ENCODE assay signal across 9 mouse cellular contexts in the genomic region with DNA sequence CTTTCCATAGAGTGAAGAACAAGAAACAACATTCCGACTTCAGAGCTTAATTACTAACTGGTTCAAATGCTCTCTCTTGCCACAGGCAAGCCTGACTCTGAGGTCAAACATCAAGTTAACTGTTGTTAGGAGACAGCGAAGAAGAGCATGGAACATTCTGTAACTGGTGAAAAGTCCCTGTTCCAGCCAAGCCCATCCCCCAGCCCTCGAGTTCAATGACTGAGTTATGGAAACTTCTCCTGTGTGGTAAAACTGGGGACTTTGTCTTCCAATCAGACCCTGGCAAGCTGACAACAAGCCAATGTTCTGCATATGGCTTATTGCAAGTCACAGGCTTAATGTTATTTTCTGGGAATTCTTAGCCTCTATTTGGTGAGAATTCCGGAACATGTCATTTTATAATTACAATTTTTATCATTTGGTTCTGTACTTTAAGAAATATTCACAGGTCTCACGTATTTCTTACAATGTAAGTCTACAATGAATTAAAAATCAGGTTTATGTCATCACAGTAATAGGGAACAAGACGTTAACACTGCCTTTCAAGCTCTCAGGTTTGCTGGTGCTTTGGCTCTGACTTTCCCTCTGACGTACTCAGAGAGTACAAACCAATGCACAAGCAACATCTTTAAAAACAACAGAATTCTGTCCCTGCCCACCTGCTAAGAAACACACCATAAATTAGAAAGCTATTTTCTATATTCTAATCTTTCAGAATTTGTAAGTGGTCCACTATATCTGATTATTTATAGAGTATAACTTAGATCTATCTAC. TPM values are rescaled to one million over a fixed set of nuclear protein-coding genes. Genes with fewer than 3 reads are reported as not detected.
DNase-seq lines count a peak whose midpoint lies in the region; ATAC-seq and TF ChIP-seq lines count a peak whose summit lies in the region.
"Had no signal": no experiment of that assay in that cellular context is flagged by ENCODE, and none has a peak within 500 bp of the region (broad histone marks: within the 10 kb centered on the region; RNA-seq: fewer than 3 reads in every experiment).

No protein-coding gene starts in this region.

- no peak overlapping the region for H3K9ac ChIP-seq in forebrain, postnatal 0 days
- no peak overlapping the region for H3K9ac ChIP-seq in heart, embryonic 12.5 days
- H3K9ac ChIP-seq: limb, embryonic 13.5 days had no signal

- WGBS in forebrain, postnatal 0 days: 78% methylated on average over 7 of the region's 7 CpGs
- WGBS in heart, embryonic 12.5 days: 77% methylated on average over 7 of the region's 7 CpGs

- H3K9me3 ChIP-seq in forebrain, postnatal 0 days (ENCODE audit: low read length): no peaks in the 10 kb centered on the region
- no peaks in the 10 kb centered on the region for H3K9me3 ChIP-seq in heart, embryonic 12.5 days (replicated peaks)
- H3K9me3 ChIP-seq: limb, embryonic 13.5 days had no signal

- peaks cover 15% of the 10 kb centered on the region for H3K36me3 ChIP-seq in myocyte (ENCODE audit: control insufficient read depth, insufficient read depth)
- no peaks in the 10 kb centered on the region for H3K36me3 ChIP-seq in forebrain, postnatal 0 days (ENCODE audit: insufficient read depth)
- H3K36me3 ChIP-seq in heart, embryonic 12.5 days: no peaks in the 10 kb centered on the region
- H3K36me3 ChIP-seq: limb, embryonic 13.5 days had no signal

- intact Hi-C loops in left cerebral cortex, postnatal 4 days (cut with DNase I): no loop called here

- DNase-seq in adrenal gland, postnatal 36 days: peak; percentile 14 to 55
- no peak for DNase-seq in adrenal gland, adult 8-10 months
- DNase-seq in left cerebral cortex, postnatal 4 days: peak; percentile 19
- no peak for DNase-seq in left cerebral cortex, adult 8-10 months (ENCODE audit: low spot score in 2 of 2)
- peak; percentile 94 for DNase-seq in induced T-regulatory cell, adult 2 months (ENCODE audit: low read depth)
- no peak for DNase-seq in forebrain, postnatal 0 days

- H3K4me2 ChIP-seq in myocyte (ENCODE audit: low read depth): peak overlapping the region; percentile 40
- H3K4me2 ChIP-seq in forebrain, postnatal 0 days (ENCODE audit: low read depth): no peak overlapping the region
- H3K4me2 ChIP-seq in heart, embryonic 12.5 days: no peak overlapping the region
- H3K4me2 ChIP-seq: limb, embryonic 13.5 days had no signal

- no peak for TF ChIP-seq POLR2A in myocyte (IDR thresholded peaks at IDR 0.05; ENCODE audit: insufficient read length, low read depth)

- H3K27ac ChIP-seq in forebrain, postnatal 0 days (ENCODE audit: low read depth, low read length): no peak overlapping the region
- H3K27ac ChIP-seq in heart, embryonic 12.5 days (ENCODE audit: poor library complexity, severe bottlenecking): no peak overlapping the region
- H3K27ac ChIP-seq: limb, embryonic 13.5 days had no signal

- H3K4me1 ChIP-seq in forebrain, postnatal 0 days (ENCODE audit: insufficient read depth): no peaks in the 10 kb centered on the region
- peaks cover 23% of the 10 kb centered on the region for H3K4me1 ChIP-seq in heart, embryonic 12.5 days (replicated peaks)
- H3K4me1 ChIP-seq: limb, embryonic 13.5 days had no signal

- no peak overlapping the region for H3K4me3 ChIP-seq in myocyte
- H3K4me3 ChIP-seq in forebrain, postnatal 0 days (ENCODE audit: low read depth, low read length): no peak overlapping the region
- H3K4me3 ChIP-seq in heart, embryonic 12.5 days: no peak overlapping the region
- H3K4me3 ChIP-seq: limb, embryonic 13.5 days had no signal

- ATAC-seq in forebrain, postnatal 0 days: no peak
- no peak for ATAC-seq in heart, embryonic 12.5 days (ENCODE audit: insufficient number of reproducible peaks, low FRiP score)

- no peaks in the 10 kb centered on the region for H3K27me3 ChIP-seq in myocyte (ENCODE audit: control insufficient read depth, insufficient read depth, insufficient read length)
- H3K27me3 ChIP-seq in forebrain, postnatal 0 days (ENCODE audit: insufficient read depth, low read length): no peaks in the 10 kb centered on the region
- no peaks in the 10 kb centered on the region for H3K27me3 ChIP-seq in heart, embryonic 12.5 days (replicated peaks)
- H3K27me3 ChIP-seq: limb, embryonic 13.5 days had no signal

- H3K79me2 ChIP-seq in myocyte (ENCODE audit: control insufficient read depth, insufficient read depth): peaks cover 96% of the 10 kb centered on the region

- H3ac ChIP-seq in myocyte (ENCODE audit: control insufficient read depth, insufficient read length): no peak overlapping the region

- TF ChIP-seq CTCF in forebrain, postnatal 0 days (IDR thresholded peaks at IDR 0.05; ENCODE audit: low read depth): no peak

TF ChIP-seq in myocyte, 11 proteins besides CTCF, POLR2A, EP300 and RAD21:
- TF ChIP-seq USF1 (IDR thresholded peaks at IDR 0.05; ENCODE audit: low read depth): no peak

RNA-seq across cellular contexts. Expression of a gene that starts 51.6 kb away (rescaled TPM):
- total RNA-seq in adrenal gland, postnatal 36 days (2021): 1 to 10 TPM; 8.8 to 9.3 TPM
- total RNA-seq in adrenal gland, adult 8-10 months (2022): 10 to 100 TPM; 10.5 to 11.5 (median 11.4) TPM
- 1 to 10 TPM; 5.0 to 5.8 TPM for total RNA-seq in left cerebral cortex, postnatal 4 days (2021)
- total RNA-seq in left cerebral cortex, adult 8-10 months (2022): 1 to 10 TPM; 3.8 to 4.8 (median 3.9) TPM
- 6.6 TPM for polyA plus RNA-seq in myocyte (2012; fragmentation: generic; extraction: Trizol)
- 3.1 and 4.3 TPM in 2 replicates for total RNA-seq in forebrain, postnatal 0 days (2014; rRNA removed)
- 6.7 and 8.0 TPM in 2 replicates for polyA plus RNA-seq in forebrain, postnatal 0 days (2015; fragmentation: Nextera tagmentation; extraction: Ambion mirVana)
- 11.1 and 11.4 TPM in 2 replicates for polyA plus RNA-seq in heart, embryonic 12.5 days (2016; fragmentation: Nextera tagmentation; extraction: Ambion mirVana)

RNA-seq across cellular contexts. Expression of a gene that starts 51.8 kb away (rescaled TPM):
- 10 to 100 TPM; 36.8 to 44.8 TPM for total RNA-seq in adrenal gland, postnatal 36 days (2021)
- 10 to 100 TPM; 37.4 to 52.1 (median 46.9) TPM for total RNA-seq in adrenal gland, adult 8-10 months (2022)
- 10 to 100 TPM; 45.5 to 48.7 TPM for total RNA-seq in left cerebral cortex, postnatal 4 days (2021)
- 10 to 100 TPM; 39.0 to 44.0 (median 39.5) TPM for total RNA-seq in left cerebral cortex, adult 8-10 months (2022)
- 13.0 TPM for polyA plus RNA-seq in myocyte (2012; fragmentation: generic; extraction: Trizol)
- total RNA-seq in forebrain, postnatal 0 days (2014; rRNA removed): 34.2 and 51.8 TPM in 2 replicates
- polyA plus RNA-seq in forebrain, postnatal 0 days (2015; fragmentation: Nextera tagmentation; extraction: Ambion mirVana): 56.3 and 69.2 TPM in 2 replicates
- polyA plus RNA-seq in heart, embryonic 12.5 days (2016; fragmentation: Nextera tagmentation; extraction: Ambion mirVana): 56.8 and 57.1 TPM in 2 replicates

Comparison
In these comparisons a context has a peak if more than half of its experiments do, and no peak if none do; other contexts are left out.
1. DNase-seq: peak in adrenal gland, postnatal 36 days (2 of 2), left cerebral cortex, postnatal 4 days (single experiment) and induced T-regulatory cell, adult 2 months (single experiment); none in adrenal gland, adult 8-10 months (single experiment), left cerebral cortex, adult 8-10 months (0 of 2) and forebrain, postnatal 0 days (single experiment).